Mouse (Mus musculus) lung, postnatal 10 days (tissue): Measurements from ENCODE around the gene Nlrp9b.
"Not testable (repeated sequence)": the region's sequence is repeated elsewhere in the genome, so short reads cannot be mapped to it uniquely, and the experiment has no call there.

Source experiments
- DNase-seq: peaks from one replicate; pipeline ENCODE4 v3.0.0; 2021

The Nlrp9b gene

GRCm38 (mm10) chr7:19991165-19991564, at the start of gene Nlrp9b:
Gene Nlrp9b (plus strand): TSS chr7:19991465.
- not testable (repeated sequence) for DNase-seq

GRCm38 (mm10) chr7:19944709-19945108, 46.6 kb upstream of the Nlrp9b start:
- no peak for DNase-seq

- no peak for DNase-seq
Measured at GRCm38 (mm10) chr7:19945201-19945600, 46.1 kb upstream of the Nlrp9b start.

- DNase-seq, result no peak
Measured at GRCm38 (mm10) chr7:19945821-19946515, 45.3 kb upstream of the Nlrp9b start.

GRCm38 (mm10) chr7:19948956-19949355, 42.3 kb upstream of the Nlrp9b start:
- no peak for DNase-seq

- no peak for DNase-seq
Measured at GRCm38 (mm10) chr7:19949996-19950395, 41.3 kb upstream of the Nlrp9b start.

- DNase-seq, result no peak
Measured at GRCm38 (mm10) chr7:19950589-19950988, 40.7 kb upstream of the Nlrp9b start, which contains the start of gene Igsf23. Gene Igsf23 (minus strand): TSS chr7:19950756.

- no peak for DNase-seq
Measured at GRCm38 (mm10) chr7:19952320-19952986, 38.8 kb upstream of the Nlrp9b start.

- no peak for DNase-seq
Measured at GRCm38 (mm10) chr7:19953054-19953453, 38.2 kb upstream of the Nlrp9b start.

- DNase-seq, result no peak
Measured at GRCm38 (mm10) chr7:19955861-19956260, 35.4 kb upstream of the Nlrp9b start.

- DNase-seq, result peak; percentile 95
Measured at GRCm38 (mm10) chr7:19956341-19956781, 34.9 kb upstream of the Nlrp9b start.

- no peak for DNase-seq
Measured at GRCm38 (mm10) chr7:19962423-19962822, 28.8 kb upstream of the Nlrp9b start.

- no peak for DNase-seq
Measured at GRCm38 (mm10) chr7:19964985-19965579, 26.2 kb upstream of the Nlrp9b start, which contains the start of gene Ceacam20. Gene Ceacam20 (plus strand): TSS chr7:19965412.

- no peak for DNase-seq
Measured at GRCm38 (mm10) chr7:19969106-19969505, 22.2 kb upstream of the Nlrp9b start.

- no peak for DNase-seq
Measured at GRCm38 (mm10) chr7:19969541-19970090, 21.6 kb upstream of the Nlrp9b start.

GRCm38 (mm10) chr7:19970196-19970595, 21.1 kb upstream of the Nlrp9b start:
- DNase-seq, result no peak

GRCm38 (mm10) chr7:19971516-19971915, 19.7 kb upstream of the Nlrp9b start:
- DNase-seq, result no peak

GRCm38 (mm10) chr7:19996721-19997120, 5.5 kb downstream of the Nlrp9b start:
- not testable (repeated sequence) for DNase-seq

GRCm38 (mm10) chr7:20009987-20010386, 18.7 kb downstream of the Nlrp9b start:
- no peak for DNase-seq

GRCm38 (mm10) chr7:20064100-20064499, 72.8 kb downstream of the Nlrp9b start:
- DNase-seq, result not testable (repeated sequence)

- not testable (repeated sequence) for DNase-seq
Measured at GRCm38 (mm10) chr7:20078118-20078517, 86.9 kb downstream of the Nlrp9b start.

- not testable (repeated sequence) for DNase-seq
Measured at GRCm38 (mm10) chr7:20099380-20099779, 108.1 kb downstream of the Nlrp9b start, which contains the start of gene Vmn1r91. Gene Vmn1r91 (plus strand): TSS chr7:20099680.

GRCm38 (mm10) chr7:20122479-20122878, 131.2 kb downstream of the Nlrp9b start, which contains the start of gene Gm16442:
Gene Gm16442 (minus strand): TSS chr7:20122579.
- DNase-seq, result not testable (repeated sequence)
